Mouse (Mus musculus) thymus, adult 2 months (tissue): ENCODE data around the gene Prpf18. TPM values are rescaled to one million over a fixed set of nuclear protein-coding genes. Genes with fewer than 3 reads are reported as not detected.

Experiments
- DNase-seq: peaks from one replicate; pipeline ENCODE4 v3.0.0; 2021
- H3K27ac ChIP-seq: fragments of 200-500 bp; 2 replicates; pipeline ENCODE4 v1.5.1; 2012; ENCODE audit warnings: low read length, control low read depth; ENCODE audit not compliant: control insufficient read depth, insufficient read depth
- H3K27me3 ChIP-seq: fragments of 200-500 bp; 2 replicates; pipeline ENCODE4 v1.6.1; 2012; ENCODE audit warnings: mild to moderate bottlenecking, low read length, moderate library complexity, mixed read lengths; ENCODE audit not compliant: control insufficient read depth, insufficient read depth
- H3K36me3 ChIP-seq: fragments of 200-500 bp; 2 replicates; pipeline ENCODE4 v1.6.1; 2012; ENCODE audit warnings: mild to moderate bottlenecking, low read length, moderate library complexity; ENCODE audit not compliant: control insufficient read depth, insufficient read depth
- H3K4me1 ChIP-seq: fragments of 200-500 bp; replicated peaks from 2 replicates; pipeline ENCODE4 v1.6.1; 2012; ENCODE audit warnings: low read length; ENCODE audit not compliant: control insufficient read depth, insufficient read depth
- H3K4me3 ChIP-seq: fragments of 200-500 bp; 2 replicates; pipeline ENCODE4 v1.5.1; 2012; ENCODE audit warnings: mild to moderate bottlenecking, low read length, control low read depth, moderate library complexity; ENCODE audit not compliant: control insufficient read depth, insufficient read depth
- CTCF ChIP-seq: fragments of 200-500 bp; IDR thresholded peaks from 2 replicates; pipeline ENCODE4 v1.5.1; 2012; ENCODE audit warnings: mild to moderate bottlenecking, control low read depth, low read length, moderate library complexity, borderline replicate concordance; ENCODE audit not compliant: control insufficient read depth, poor library complexity, insufficient read depth; ENCODE audit errors: extremely low read depth
- POLR2A ChIP-seq: fragments of 200-500 bp; IDR thresholded peaks from 2 replicates; pipeline ENCODE4 v1.6.1; 2012; ENCODE audit warnings: mild to moderate bottlenecking, low read length, control low read depth, moderate library complexity; ENCODE audit not compliant: control insufficient read depth, poor library complexity, insufficient read depth; ENCODE audit errors: extremely low read depth
- WGBS: fragments of 180-500 bp; shearing (Covaris S2); methylation state at CpG from one replicate; pipeline ENCODE4 v1.1.7; 2018; 5-methylcytosine and 5-hydroxymethylcytosine counted together
- polyA plus RNA-seq: library from polyadenylated mRNA; depleted of rRNA; stranded (reverse); fragments of >200 nt; gene quantifications from 2 replicates; pipeline ENCODE4 v1.2.3, GENCODE M21; 2012

Prpf18 gene
- polyA plus RNA-seq, 1 experiment = 19.5 TPM

GRCm38 (mm10) chr2:4603361-4603945, 48.5 kb downstream of the Prpf18 start:
- no peak for DNase-seq
- H3K36me3 ChIP-seq = no peaks in the 10 kb centered on the region
- no peaks in the 10 kb centered on the region for H3K27me3 ChIP-seq
- no peak overlapping the region for H3K4me3 ChIP-seq
- no peak for TF ChIP-seq CTCF
- no peak for TF ChIP-seq POLR2A
- no peak overlapping the region for H3K27ac ChIP-seq
- no peaks in the 10 kb centered on the region for H3K4me1 ChIP-seq
- WGBS = 97% methylated on average over 33 of the region's 33 CpGs

GRCm38 (mm10) chr2:4601034-4601890, 50.7 kb downstream of the Prpf18 start:
- WGBS = 84% methylated on average over 15 of the region's 15 CpGs
- Histone ChIP-seq H3K27me3 (no peaks in the 10 kb centered on the region), H3K4me1 (no peaks in the 10 kb centered on the region), H3K36me3 (no peaks in the 10 kb centered on the region), H3K27ac (no peak overlapping the region), H3K4me3 (no peak overlapping the region)
- peak; percentile 50 for DNase-seq
- TF ChIP-seq POLR2A (no peak), CTCF (no peak)

- TF ChIP-seq POLR2A = no peak
- no peak for TF ChIP-seq CTCF
- 97% methylated on average over 7 of the region's 7 CpGs for WGBS
- Histone ChIP-seq H3K4me3 (no peak overlapping the region), H3K36me3 (no peaks in the 10 kb centered on the region), H3K4me1 (no peaks in the 10 kb centered on the region), H3K27ac (no peak overlapping the region), H3K27me3 (no peaks in the 10 kb centered on the region)
- no peak for DNase-seq
Observed at GRCm38 (mm10) chr2:4596992-4597391, 54.9 kb downstream of the Prpf18 start.

- TF ChIP-seq CTCF (no peak), POLR2A (no peak)
- no peaks in the 10 kb centered on the region for H3K36me3 ChIP-seq
- 94% methylated on average over 3 of the region's 3 CpGs for WGBS
- H3K4me1 ChIP-seq = no peaks in the 10 kb centered on the region
- no peaks in the 10 kb centered on the region for H3K27me3 ChIP-seq
- H3K4me3 ChIP-seq = no peak overlapping the region
- H3K27ac ChIP-seq = no peak overlapping the region
- DNase-seq = no peak
Observed at GRCm38 (mm10) chr2:4593878-4594387, 58.0 kb downstream of the Prpf18 start.

GRCm38 (mm10) chr2:4593433-4593832, 58.5 kb downstream of the Prpf18 start:
- H3K36me3 ChIP-seq = no peaks in the 10 kb centered on the region
- no peak for TF ChIP-seq CTCF
- WGBS = 28% methylated on average over 9 of the region's 9 CpGs
- no peaks in the 10 kb centered on the region for H3K27me3 ChIP-seq
- H3K4me3 ChIP-seq = no peak overlapping the region
- DNase-seq = peak; percentile 44
- no peak overlapping the region for H3K27ac ChIP-seq
- no peaks in the 10 kb centered on the region for H3K4me1 ChIP-seq

GRCm38 (mm10) chr2:4592666-4593065, 59.2 kb downstream of the Prpf18 start:
- H3K36me3 ChIP-seq = peaks cover 2% of the 10 kb centered on the region; the same call in 1 of the 2 replicates
- no peak overlapping the region for H3K27ac ChIP-seq
- H3K4me1 ChIP-seq = no peaks in the 10 kb centered on the region
- TF ChIP-seq POLR2A (no peak), CTCF (no peak)
- H3K4me3 ChIP-seq = no peak overlapping the region
- DNase-seq = no peak
- no peaks in the 10 kb centered on the region for H3K27me3 ChIP-seq
- 97% methylated on average over 7 of the region's 7 CpGs for WGBS
